Mouse (Mus musculus): ENCODE measurements around the gene Clta. TPM values are rescaled to one million over a fixed set of nuclear protein-coding genes. Genes with fewer than 3 reads are reported as not detected.
A peak's percentile ranks its signal among the peaks of the same experiment; 100 is the strongest.

Clta gene
- polyA plus RNA-seq, 1 experiment from 2014 or later = 277 TPM

DNA sequence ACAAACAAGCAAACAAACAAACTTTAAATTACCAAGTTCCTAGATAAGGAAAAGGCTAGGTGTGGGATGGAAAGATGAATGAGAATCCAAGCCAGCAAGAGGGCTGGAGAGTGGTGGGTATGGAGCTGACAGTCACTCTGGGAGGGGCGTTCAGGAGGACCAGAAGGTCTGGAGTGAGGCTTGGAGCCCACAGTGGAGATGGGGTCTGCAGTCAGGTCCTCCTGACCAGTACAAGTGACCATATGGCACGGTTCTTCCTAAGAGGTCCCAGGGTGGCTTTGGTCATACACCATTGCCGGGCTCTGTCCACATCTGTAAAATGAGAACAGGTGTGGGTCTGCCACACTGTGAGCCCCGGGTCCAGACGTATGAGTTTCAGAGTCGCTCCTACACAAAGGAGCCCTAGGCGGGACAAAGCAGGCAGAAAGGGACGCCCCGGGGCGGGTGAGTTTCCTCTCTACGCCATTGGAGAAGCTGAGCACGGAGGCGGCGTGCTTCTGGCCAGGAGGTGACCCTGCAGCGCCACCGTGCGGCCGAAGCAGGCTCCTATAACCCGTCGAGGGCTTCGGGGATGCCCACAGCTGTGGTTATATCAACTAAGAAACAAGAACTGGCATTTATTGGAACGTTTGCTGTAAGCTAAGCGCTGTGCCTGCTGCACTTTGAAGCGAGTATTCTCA is 22.1 kb upstream of the Clta start:
- 3% methylated on average over 24 of the region's 24 CpGs for WGBS
- H3K4me3 ChIP-seq = peak overlapping the region; percentile 21; the same call in 1 of the 2 replicates
- peak overlapping the region; percentile 48; the same call in 1 of the 2 replicates for H3K9ac ChIP-seq
- H3K4me2 ChIP-seq (replicated peaks) = peak overlapping the region; percentile 63
- H3K27ac ChIP-seq = no peak overlapping the region
- H3K36me3 ChIP-seq = peaks cover 5% of the 10 kb centered on the region; the same call in 1 of the 2 replicates
- peaks cover 9% of the 10 kb centered on the region for H3K4me1 ChIP-seq
- peak; percentile 93 for ATAC-seq (ENCODE audit: low FRiP score, low read depth)
- H3K9me3 ChIP-seq = no peaks in the 10 kb centered on the region
- H3K27me3 ChIP-seq (replicated peaks) = no peaks in the 10 kb centered on the region

DNA sequence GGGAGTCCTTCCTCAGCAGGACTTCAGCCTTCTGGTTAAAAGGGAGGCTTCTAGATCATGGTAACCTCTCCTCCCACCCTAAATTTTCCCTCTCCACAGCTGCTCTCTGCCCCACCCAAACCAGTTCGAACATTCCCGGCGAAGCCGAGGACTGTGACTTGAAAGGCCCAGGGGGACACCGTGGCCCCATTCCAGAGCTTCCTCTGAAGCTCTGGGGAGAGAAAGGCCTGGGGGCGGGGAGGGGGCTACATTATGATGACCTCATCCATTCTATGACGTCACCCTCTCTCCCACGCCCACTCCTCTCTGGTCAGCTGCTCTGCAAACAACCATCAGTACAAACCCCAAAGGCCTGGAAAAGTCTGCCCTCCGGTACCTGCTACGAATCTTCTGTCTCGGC is 21.1 kb upstream of the Clta start, which contains the start of gene Ccin:
Gene Ccin (plus strand): TSS at position 303 of the 400 bp plus-strand sequence.
- WGBS = 77% methylated on average over 11 of the region's 11 CpGs
- H3K27me3 ChIP-seq (replicated peaks) = no peaks in the 10 kb centered on the region
- H3K4me1 ChIP-seq = peaks cover 9% of the 10 kb centered on the region
- peaks cover 3% of the 10 kb centered on the region; the same call in 1 of the 2 replicates for H3K36me3 ChIP-seq
- H3K9me3 ChIP-seq = no peaks in the 10 kb centered on the region
- peak within 1 kb of the TSS; percentile 63 for H3K4me2 ChIP-seq (replicated peaks)
- H3K4me3 ChIP-seq = peak within 1 kb of the TSS; percentile 21; the same call in 1 of the 2 replicates
- no peak within 1 kb of the TSS for H3K27ac ChIP-seq
- ATAC-seq (ENCODE audit: low FRiP score, low read depth) = no peak
- peak within 1 kb of the TSS; percentile 48; the same call in 1 of the 2 replicates for H3K9ac ChIP-seq

DNA sequence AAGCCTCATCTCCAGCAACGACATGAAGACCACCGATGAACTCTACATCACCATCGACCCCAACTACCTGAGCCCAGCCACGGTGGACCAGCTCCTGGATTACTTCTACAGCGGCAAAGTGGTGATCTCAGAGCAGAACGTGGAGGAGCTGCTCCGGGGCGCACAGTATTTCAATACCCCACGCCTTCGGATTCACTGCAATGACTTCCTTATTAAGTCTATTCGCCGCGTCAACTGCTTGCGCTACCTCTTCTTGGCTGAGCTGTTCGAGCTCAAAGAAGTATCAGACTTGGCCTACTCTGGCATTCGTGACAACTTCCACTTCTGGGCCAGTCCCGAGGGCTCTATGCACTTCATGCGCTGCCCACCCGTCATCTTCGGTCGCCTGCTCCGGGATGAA is 20.5 kb upstream of the Clta start:
- peaks cover 3% of the 10 kb centered on the region for H3K4me1 ChIP-seq
- H3K4me2 ChIP-seq (replicated peaks) = no peak overlapping the region
- H3K9me3 ChIP-seq = no peaks in the 10 kb centered on the region
- no peak overlapping the region for H3K4me3 ChIP-seq
- no peaks in the 10 kb centered on the region for H3K36me3 ChIP-seq
- ATAC-seq (ENCODE audit: low FRiP score, low read depth) = no peak
- no peaks in the 10 kb centered on the region for H3K27me3 ChIP-seq (replicated peaks)
- 93% methylated on average over 22 of the region's 22 CpGs for WGBS
- H3K9ac ChIP-seq = no peak overlapping the region
- H3K27ac ChIP-seq = no peak overlapping the region

DNA sequence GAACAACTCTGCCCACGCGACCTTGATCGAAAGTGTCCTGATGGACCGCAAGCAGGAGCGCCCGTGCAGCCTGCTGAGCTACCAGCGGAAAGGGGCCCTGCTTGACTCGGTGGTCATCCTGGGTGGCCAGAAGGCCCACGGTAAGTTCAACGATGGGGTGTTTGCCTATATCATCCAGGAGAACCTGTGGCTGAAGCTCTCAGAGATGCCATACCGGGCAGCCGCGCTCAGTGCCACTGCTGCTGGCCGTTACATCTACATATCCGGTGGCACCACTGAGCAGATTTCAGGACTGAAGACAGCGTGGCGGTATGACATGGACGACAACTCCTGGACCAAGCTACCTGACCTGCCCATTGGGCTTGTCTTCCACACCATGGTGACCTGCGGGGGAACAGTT is 19.9 kb upstream of the Clta start:
- no peak overlapping the region for H3K4me2 ChIP-seq (replicated peaks)
- no peaks in the 10 kb centered on the region for H3K27me3 ChIP-seq (replicated peaks)
- no peaks in the 10 kb centered on the region for H3K4me1 ChIP-seq
- ATAC-seq (ENCODE audit: low FRiP score, low read depth) = no peak
- no peaks in the 10 kb centered on the region for H3K36me3 ChIP-seq
- no peaks in the 10 kb centered on the region for H3K9me3 ChIP-seq
- no peak overlapping the region for H3K9ac ChIP-seq
- no peak overlapping the region for H3K4me3 ChIP-seq
- 93% methylated on average over 19 of the region's 19 CpGs for WGBS
- no peak overlapping the region for H3K27ac ChIP-seq

DNA sequence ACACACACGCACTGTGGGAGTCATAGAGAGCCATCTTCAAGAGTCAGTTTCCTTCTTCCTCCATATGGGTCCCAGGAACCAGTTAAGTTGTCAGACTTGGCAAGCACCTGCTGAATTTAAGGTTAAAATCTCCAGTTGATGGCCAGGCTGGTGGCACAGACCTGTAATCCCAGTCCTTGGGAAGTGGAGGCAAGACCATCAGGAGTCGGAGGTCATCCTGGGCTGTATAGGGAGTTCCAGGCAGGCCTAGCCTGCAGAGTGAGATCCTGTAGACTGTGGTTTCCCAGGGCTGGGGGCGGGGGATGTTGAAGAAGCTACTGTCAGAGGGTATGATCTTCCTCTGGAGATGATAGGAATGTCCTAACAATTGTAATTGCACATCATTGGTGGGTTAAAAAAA is 15.3 kb upstream of the Clta start:
- Histone ChIP-seq H3K9ac (no peak overlapping the region), H3K4me3 (no peak overlapping the region), H3K4me2 (replicated peaks) (no peak overlapping the region), H3K27me3 (replicated peaks) (no peaks in the 10 kb centered on the region), H3K4me1 (no peaks in the 10 kb centered on the region), H3K27ac (no peak overlapping the region), H3K36me3 (no peaks in the 10 kb centered on the region), H3K9me3 (no peaks in the 10 kb centered on the region)
- 93% methylated on average over 3 of the region's 3 CpGs for WGBS
- ATAC-seq (ENCODE audit: low FRiP score, low read depth) = no peak

DNA sequence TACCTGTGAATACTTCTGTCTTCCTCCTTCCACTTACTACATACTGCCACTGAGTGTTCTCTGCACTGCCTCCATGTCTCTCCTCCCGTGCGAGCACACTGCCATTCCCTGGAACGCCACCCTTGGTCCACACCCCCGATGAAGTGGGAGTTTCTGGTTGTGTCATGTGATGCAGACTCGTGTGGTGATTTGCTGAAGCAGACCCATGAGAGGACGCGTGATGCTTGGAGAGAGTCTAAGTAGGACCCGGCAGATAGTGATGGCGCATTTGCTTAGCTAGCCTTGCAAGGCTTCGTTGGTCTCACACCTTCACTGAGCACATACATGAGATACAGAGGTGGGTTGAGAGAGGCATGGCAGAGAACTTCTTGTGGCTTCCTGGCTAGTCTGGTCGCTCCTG is 11.2 kb upstream of the Clta start:
- H3K27me3 ChIP-seq (replicated peaks) = no peaks in the 10 kb centered on the region
- no peak for ATAC-seq (ENCODE audit: low FRiP score, low read depth)
- 94% methylated on average over 11 of the region's 11 CpGs for WGBS

DNA sequence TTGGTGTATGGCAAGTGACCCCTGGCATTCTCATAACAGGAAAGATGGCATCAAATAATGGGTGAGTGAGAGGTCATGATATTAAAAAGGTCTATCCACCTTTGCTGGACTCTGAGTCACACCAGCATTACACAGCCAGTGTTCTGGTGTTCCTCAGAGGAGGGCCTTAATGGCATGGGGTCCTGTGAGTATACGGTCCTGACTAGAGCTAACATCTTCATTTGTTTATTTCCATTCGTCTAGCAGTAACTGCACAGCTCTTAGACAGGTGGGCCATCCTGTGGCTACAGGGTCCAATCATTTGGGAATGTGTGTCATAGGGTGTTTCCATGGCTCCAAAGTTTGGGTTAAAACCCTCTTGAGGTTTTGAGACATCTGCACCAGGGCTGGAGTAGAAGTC is 9.9 kb upstream of the Clta start:
- no peaks in the 10 kb centered on the region for H3K27me3 ChIP-seq (replicated peaks)
- 75% methylated on average over 2 of the region's 2 CpGs for WGBS
- no peaks in the 10 kb centered on the region for H3K36me3 ChIP-seq
- no peak overlapping the region for H3K4me2 ChIP-seq (replicated peaks)
- H3K27ac ChIP-seq = no peak overlapping the region
- no peak for ATAC-seq (ENCODE audit: low FRiP score, low read depth)
- H3K9ac ChIP-seq = no peak overlapping the region
- H3K4me1 ChIP-seq = no peaks in the 10 kb centered on the region
- H3K4me3 ChIP-seq = no peak overlapping the region
- H3K9me3 ChIP-seq = no peaks in the 10 kb centered on the region; the same call in 1 of the 2 replicates

More for the DNA sequence above, 11.2 kb upstream of the Clta start:
- Histone ChIP-seq H3K4me3 (no peak overlapping the region), H3K4me2 (replicated peaks) (no peak overlapping the region), H3K36me3 (no peaks in the 10 kb centered on the region), H3K9ac (no peak overlapping the region), H3K9me3 (no peaks in the 10 kb centered on the region), H3K4me1 (no peaks in the 10 kb centered on the region), H3K27ac (no peak overlapping the region)

DNA sequence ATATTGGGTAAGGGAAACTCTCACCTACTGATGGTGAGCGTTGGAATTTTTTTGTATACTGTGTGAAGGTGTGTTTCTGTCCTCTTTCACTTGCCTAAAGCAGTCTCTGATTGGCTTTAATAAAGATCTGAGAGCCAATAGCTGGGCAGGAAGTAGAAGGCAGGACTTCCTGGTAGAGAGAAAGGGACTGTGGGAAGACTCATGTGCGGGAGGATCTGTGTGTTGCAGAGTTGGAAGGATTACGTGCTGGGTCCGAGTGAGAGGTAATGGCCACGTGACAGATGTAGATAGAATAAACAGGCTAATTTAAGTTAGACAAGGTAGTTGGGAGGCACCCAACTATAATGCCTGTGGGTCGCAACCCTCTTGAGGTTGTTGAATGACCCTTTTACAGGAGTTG is 630 bp upstream of the Clta start:
- H3K36me3 ChIP-seq = no peaks in the 10 kb centered on the region
- WGBS = 90% methylated on average over 6 of the region's 6 CpGs
- H3K9me3 ChIP-seq = no peaks in the 10 kb centered on the region; the same call in 1 of the 2 replicates

DNA sequence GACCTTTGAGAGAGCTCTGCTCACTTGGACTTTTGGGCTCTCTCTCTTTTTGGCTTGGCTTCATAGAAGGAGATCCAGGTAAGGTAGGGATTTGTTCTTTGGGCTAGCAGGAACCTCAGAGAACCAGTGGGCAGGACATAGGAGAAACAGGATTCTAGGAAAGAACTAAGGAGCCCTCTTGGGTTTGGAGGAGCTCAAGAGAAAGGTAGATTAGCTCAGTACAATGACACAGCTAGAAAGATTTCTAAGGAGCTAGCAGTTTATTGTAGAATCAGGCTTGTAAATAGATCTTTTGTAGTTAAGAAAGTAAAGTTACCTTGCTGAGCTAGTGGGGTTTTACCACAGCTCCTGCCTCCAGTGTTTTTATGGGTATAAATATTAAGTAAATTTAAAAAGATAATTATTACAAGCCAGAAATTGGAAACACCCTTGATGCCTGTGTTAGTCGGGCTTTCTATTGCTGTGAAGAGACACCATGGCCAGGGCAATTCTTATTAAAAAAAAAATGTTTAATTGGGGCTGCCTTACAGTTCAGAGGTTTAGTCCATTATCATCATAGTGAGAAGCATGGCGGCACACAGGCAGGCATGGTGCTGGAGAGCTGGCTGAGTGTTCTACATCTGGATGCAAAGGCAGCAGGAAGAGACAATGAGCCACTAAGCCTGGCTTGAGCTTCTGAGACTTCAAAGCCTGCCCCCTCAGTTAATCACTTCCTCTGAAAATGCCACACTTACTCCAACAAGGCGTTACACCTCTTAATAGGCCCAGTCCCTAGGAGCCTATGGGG is 564 bp downstream of the Clta start:
- ATAC-seq (ENCODE audit: low FRiP score, low read depth) = no peak
- H3K27ac ChIP-seq = no peak overlapping the region
- H3K27me3 ChIP-seq (replicated peaks) = no peaks in the 10 kb centered on the region
- no peak overlapping the region for H3K4me2 ChIP-seq (replicated peaks)
- H3K4me1 ChIP-seq = no peaks in the 10 kb centered on the region
- H3K9ac ChIP-seq = no peak overlapping the region
- 70% methylated on average over 3 of the region's 3 CpGs for WGBS
- no peak overlapping the region for H3K4me3 ChIP-seq
- H3K9me3 ChIP-seq = no peaks in the 10 kb centered on the region
- H3K36me3 ChIP-seq = no peaks in the 10 kb centered on the region

More for the DNA sequence above, 630 bp upstream of the Clta start:
- Histone ChIP-seq H3K4me2 (replicated peaks) (no peak overlapping the region), H3K9ac (no peak overlapping the region), H3K4me3 (no peak overlapping the region), H3K27ac (no peak overlapping the region), H3K4me1 (no peaks in the 10 kb centered on the region), H3K27me3 (replicated peaks) (no peaks in the 10 kb centered on the region)
- no peak for ATAC-seq (ENCODE audit: low FRiP score, low read depth)

DNA sequence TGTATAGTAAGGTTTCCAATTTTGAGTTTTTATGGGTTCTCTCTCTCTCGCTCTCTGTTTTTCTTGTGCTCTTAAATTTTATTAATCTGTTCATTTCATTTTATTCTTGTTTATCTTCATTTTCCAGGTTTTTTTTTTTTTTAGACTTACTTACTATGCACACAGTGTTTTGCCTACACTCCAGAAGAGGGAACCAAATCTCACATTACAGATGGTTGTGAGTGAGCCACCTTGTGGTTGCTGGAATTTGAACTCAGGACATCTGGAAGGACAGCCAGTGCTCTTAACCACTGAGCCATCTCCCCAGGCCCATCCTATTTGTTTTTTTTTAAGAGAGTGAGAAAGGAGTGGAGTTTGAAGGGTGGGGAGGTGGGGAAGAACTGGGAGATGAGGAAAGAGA is 5.9 kb downstream of the Clta start:
- ATAC-seq (ENCODE audit: low FRiP score, low read depth) = no peak
- Histone ChIP-seq H3K9me3 (no peaks in the 10 kb centered on the region), H3K4me1 (peaks cover 18% of the 10 kb centered on the region), H3K4me3 (no peak overlapping the region), H3K27ac (no peak overlapping the region), H3K4me2 (replicated peaks) (no peak overlapping the region), H3K36me3 (no peaks in the 10 kb centered on the region), H3K9ac (no peak overlapping the region), H3K27me3 (replicated peaks) (no peaks in the 10 kb centered on the region)
- 100% methylated on average over 1 of the region's 1 CpGs for WGBS

DNA sequence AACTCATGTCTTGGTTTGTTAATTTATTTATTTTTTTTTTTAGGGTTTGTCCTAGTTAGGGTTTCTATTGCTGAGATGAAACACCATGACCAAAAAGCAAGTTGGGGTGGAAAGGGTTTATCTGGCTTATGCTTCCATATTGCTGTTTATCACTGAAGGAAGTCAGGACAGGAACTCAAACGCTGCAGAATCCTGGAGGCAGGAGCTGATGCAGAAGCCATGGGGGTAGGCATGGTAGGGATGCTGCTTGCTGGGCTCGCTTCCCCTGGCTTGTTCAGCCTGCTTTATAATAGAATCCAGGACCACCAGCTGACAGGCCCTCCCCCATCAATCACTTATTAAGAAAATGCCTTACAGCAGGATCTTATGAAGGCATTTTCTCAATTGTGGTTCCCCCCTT is 6.6 kb downstream of the Clta start:
- Histone ChIP-seq H3K9ac (no peak overlapping the region), H3K4me2 (replicated peaks) (no peak overlapping the region), H3K27me3 (replicated peaks) (no peaks in the 10 kb centered on the region), H3K4me1 (peaks cover 18% of the 10 kb centered on the region), H3K36me3 (no peaks in the 10 kb centered on the region), H3K4me3 (no peak overlapping the region), H3K27ac (no peak overlapping the region), H3K9me3 (no peaks in the 10 kb centered on the region)
- ATAC-seq (ENCODE audit: low FRiP score, low read depth) = no peak
- 46% methylated on average over 2 of the region's 2 CpGs for WGBS

DNA sequence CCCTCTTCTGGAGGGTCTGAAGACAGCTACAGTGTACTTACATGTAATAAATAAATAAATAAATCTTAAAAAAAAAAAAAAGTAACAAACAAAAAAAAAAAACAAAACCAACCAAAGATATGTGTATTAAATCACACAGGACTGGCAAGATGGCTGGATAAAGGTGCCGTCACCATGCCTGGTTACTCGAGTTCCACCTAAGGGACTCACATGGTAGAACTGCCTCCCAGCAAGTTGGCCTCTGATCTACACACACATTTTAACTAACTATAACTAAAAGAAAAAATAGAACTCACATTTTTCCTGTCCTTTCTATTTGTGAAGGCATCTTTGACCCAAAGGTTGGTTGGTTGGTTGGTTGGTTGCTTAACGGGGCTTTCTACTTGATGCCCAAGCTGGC is 7.5 kb downstream of the Clta start:
- ATAC-seq (ENCODE audit: low FRiP score, low read depth) = no peak
- peaks cover 18% of the 10 kb centered on the region for H3K4me1 ChIP-seq
- peak overlapping the region; percentile 95; the same call in 1 of the 2 replicates for H3K9ac ChIP-seq
- H3K36me3 ChIP-seq = no peaks in the 10 kb centered on the region
- H3K27ac ChIP-seq = no peak overlapping the region
- no peaks in the 10 kb centered on the region for H3K27me3 ChIP-seq (replicated peaks)
- WGBS = 83% methylated on average over 3 of the region's 3 CpGs
- no peaks in the 10 kb centered on the region for H3K9me3 ChIP-seq
- peak overlapping the region; percentile 99 for H3K4me3 ChIP-seq
- H3K4me2 ChIP-seq (replicated peaks) = peak overlapping the region; percentile 98

Data from neural tube, embryonic 12.5 days (tissue).